ENCODE assay signal across 28 mouse cellular contexts in the genomic region with DNA sequence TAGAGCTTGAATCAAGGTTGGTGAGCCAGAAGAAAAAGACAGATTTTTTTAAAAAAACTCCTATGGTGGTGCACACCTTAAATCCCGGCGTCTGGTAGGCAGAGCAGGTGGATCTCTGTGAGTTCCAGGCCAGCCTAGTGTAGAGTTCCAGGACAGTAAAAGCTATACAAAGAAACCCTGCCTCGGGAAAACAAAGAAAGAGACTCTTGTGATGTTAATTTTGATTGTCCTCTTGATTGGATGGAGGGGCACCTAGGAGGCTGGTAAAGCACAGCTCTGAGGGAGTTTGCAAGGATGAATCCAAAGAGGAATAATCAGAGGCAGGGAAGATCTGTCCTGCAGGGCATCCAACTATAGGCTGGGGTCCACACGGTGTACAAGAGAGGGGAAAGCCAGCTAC. TPM values are rescaled to one million over a fixed set of nuclear protein-coding genes. Genes with fewer than 3 reads are reported as not detected.
DNase-seq lines count a peak whose midpoint lies in the region; ATAC-seq lines count a peak whose summit lies in the region.
"Had no signal": no experiment of that assay in that cellular context is flagged by ENCODE, and none has a peak within 500 bp of the region (broad histone marks: within the 10 kb centered on the region; RNA-seq: fewer than 3 reads in every experiment).

No protein-coding gene starts in this region.

- no peak overlapping the region for H3K4me3 ChIP-seq in limb, embryonic 11.5 days (ENCODE audit: low read depth, low read length)
- H3K4me3 ChIP-seq in limb, embryonic 10.5 days, result no peak overlapping the region
- no peak overlapping the region for H3K4me3 ChIP-seq in midbrain, embryonic 15.5 days
- no peak overlapping the region for H3K4me3 ChIP-seq in midbrain, embryonic 14.5 days (replicated peaks; ENCODE audit: low read depth, low read length)
- no peak overlapping the region for H3K4me3 ChIP-seq in forebrain, embryonic 16.5 days (replicated peaks; ENCODE audit: low read length)
- H3K4me3 ChIP-seq: embryonic facial prominence, embryonic 12.5 days; heart, embryonic 12.5 days; hindbrain, embryonic 15.5 days; kidney, embryonic 15.5 days; megakaryocyte, embryonic 14.5 days had no signal

- WGBS in limb, embryonic 11.5 days, result 57% methylated on average over 4 of the region's 4 CpGs
- WGBS in limb, embryonic 10.5 days, result 54% methylated on average over 4 of the region's 4 CpGs
- WGBS in midbrain, embryonic 15.5 days, result 21% methylated on average over 4 of the region's 4 CpGs
- 21% methylated on average over 4 of the region's 4 CpGs for WGBS in midbrain, embryonic 14.5 days
- 18% methylated on average over 4 of the region's 4 CpGs for WGBS in forebrain, embryonic 16.5 days

- no peak overlapping the region for H3K27ac ChIP-seq in limb, embryonic 11.5 days (replicated peaks; ENCODE audit: low read depth, low read length)
- H3K27ac ChIP-seq in limb, embryonic 10.5 days, result no peak overlapping the region
- 0 out of 2 replicates have a peak overlapping the region, but pooled peaks have one; percentile 29 for H3K27ac ChIP-seq in midbrain, embryonic 15.5 days
- H3K27ac ChIP-seq in midbrain, embryonic 14.5 days (replicated peaks; ENCODE audit: low read depth, low read length), result no peak overlapping the region
- H3K27ac ChIP-seq in forebrain, embryonic 16.5 days (ENCODE audit: low read length), result no peak overlapping the region
- H3K27ac ChIP-seq: embryonic facial prominence, embryonic 12.5 days; hindbrain, embryonic 15.5 days; kidney, embryonic 15.5 days; liver, embryonic 14.5 days had no signal

- no peak overlapping the region for H3K9ac ChIP-seq in limb, embryonic 11.5 days (ENCODE audit: low read length)
- no peak overlapping the region for H3K9ac ChIP-seq in midbrain, embryonic 15.5 days
- no peak overlapping the region for H3K9ac ChIP-seq in midbrain, embryonic 14.5 days (replicated peaks; ENCODE audit: low read length)
- no peak overlapping the region for H3K9ac ChIP-seq in forebrain, embryonic 16.5 days (replicated peaks; ENCODE audit: low read depth, low read length)
- H3K9ac ChIP-seq: embryonic facial prominence, embryonic 12.5 days; heart, embryonic 12.5 days; hindbrain, embryonic 15.5 days; kidney, embryonic 15.5 days; liver, embryonic 14.5 days; lung, embryonic 14.5 days had no signal

- H3K4me1 ChIP-seq in limb, embryonic 11.5 days (ENCODE audit: control insufficient read depth, insufficient read depth, low read length), result no peaks in the 10 kb centered on the region
- H3K4me1 ChIP-seq in limb, embryonic 10.5 days, result no peaks in the 10 kb centered on the region
- H3K4me1 ChIP-seq in midbrain, embryonic 15.5 days, result peaks cover 5% of the 10 kb centered on the region
- H3K4me1 ChIP-seq in midbrain, embryonic 14.5 days (ENCODE audit: control insufficient read depth, insufficient read depth, low read length), result peaks cover 9% of the 10 kb centered on the region
- no peaks in the 10 kb centered on the region for H3K4me1 ChIP-seq in forebrain, embryonic 16.5 days (replicated peaks; ENCODE audit: control insufficient read depth, insufficient read depth, low read length)
- H3K4me1 ChIP-seq: embryonic facial prominence, embryonic 12.5 days; kidney, embryonic 15.5 days had no signal

- H3K36me3 ChIP-seq in limb, embryonic 11.5 days (ENCODE audit: control insufficient read depth, insufficient read depth, low read length), result no peaks in the 10 kb centered on the region
- H3K36me3 ChIP-seq in limb, embryonic 10.5 days, result peaks cover 9% of the 10 kb centered on the region
- no peaks in the 10 kb centered on the region for H3K36me3 ChIP-seq in midbrain, embryonic 15.5 days (replicated peaks)
- H3K36me3 ChIP-seq in midbrain, embryonic 14.5 days (ENCODE audit: control insufficient read depth, insufficient read depth, low read length), result no peaks in the 10 kb centered on the region
- H3K36me3 ChIP-seq in forebrain, embryonic 16.5 days (ENCODE audit: control insufficient read depth, insufficient read depth), result no peaks in the 10 kb centered on the region
- H3K36me3 ChIP-seq: embryonic facial prominence, embryonic 12.5 days; hindbrain, embryonic 15.5 days had no signal

- peak; percentile 16 for DNase-seq in limb, embryonic 11.5 days (ENCODE audit: low spot score)
- DNase-seq in limb, embryonic 10.5 days (ENCODE audit: low spot score), result no peak
- DNase-seq in midbrain, embryonic 14.5 days, result no peak
- peak; percentile 11 for DNase-seq in WW6 (ENCODE audit: low read depth, low spot score)
- DNase-seq: adrenal gland, adult 2 months; cerebellum, adult 11-12 months; cerebellum, postnatal 25 days; gastrocnemius, postnatal 25 days; heart, adult 18-20 months; heart, postnatal 10 days; kidney, adult 11 months; kidney, postnatal 36 days; lung, embryonic 14.5 days; right cerebral cortex, adult 18-20 months; right cerebral cortex, postnatal 4 days; thymus, postnatal 14 days had no signal

- no peak for ATAC-seq in limb, embryonic 11.5 days (ENCODE audit: insufficient number of reproducible peaks, low FRiP score, low TSS enrichment, low read depth)
- no peak for ATAC-seq in midbrain, embryonic 15.5 days (replicated peaks)
- no peak for ATAC-seq in midbrain, embryonic 14.5 days (ENCODE audit: low FRiP score, low TSS enrichment)
- ATAC-seq in megakaryocyte, adult 5-6 weeks (ENCODE audit: poor library complexity, severe bottlenecking), result no peak
- no peak for ATAC-seq in forebrain, embryonic 16.5 days

- no peaks in the 10 kb centered on the region for H3K9me3 ChIP-seq in limb, embryonic 11.5 days (ENCODE audit: control insufficient read depth, low read length)
- no peaks in the 10 kb centered on the region for H3K9me3 ChIP-seq in limb, embryonic 10.5 days (replicated peaks)
- no peaks in the 10 kb centered on the region for H3K9me3 ChIP-seq in midbrain, embryonic 15.5 days
- H3K9me3 ChIP-seq in midbrain, embryonic 14.5 days (ENCODE audit: control insufficient read depth, low read length), result no peaks in the 10 kb centered on the region
- no peaks in the 10 kb centered on the region for H3K9me3 ChIP-seq in forebrain, embryonic 16.5 days (ENCODE audit: control insufficient read depth, low read length)
- H3K9me3 ChIP-seq: embryonic facial prominence, embryonic 12.5 days; hindbrain, embryonic 15.5 days; kidney, embryonic 15.5 days; megakaryocyte, embryonic 14.5 days had no signal

- no peaks in the 10 kb centered on the region for H3K27me3 ChIP-seq in limb, embryonic 11.5 days (ENCODE audit: control insufficient read depth, insufficient read depth, low read length)
- H3K27me3 ChIP-seq in limb, embryonic 10.5 days (ENCODE audit: low read depth, poor library complexity, severe bottlenecking), result no peaks in the 10 kb centered on the region
- no peaks in the 10 kb centered on the region for H3K27me3 ChIP-seq in midbrain, embryonic 15.5 days (replicated peaks)
- H3K27me3 ChIP-seq in midbrain, embryonic 14.5 days (ENCODE audit: control insufficient read depth, insufficient read depth, low read length), result no peaks in the 10 kb centered on the region
- 0 out of 2 replicates have a peak, but pooled peaks cover 2% of the 10 kb centered on the region for H3K27me3 ChIP-seq in forebrain, embryonic 16.5 days (replicated peaks; ENCODE audit: control insufficient read depth, insufficient read depth, low read length)
- H3K27me3 ChIP-seq: embryonic facial prominence, embryonic 12.5 days; heart, embryonic 12.5 days; hindbrain, embryonic 15.5 days; kidney, embryonic 15.5 days; megakaryocyte, embryonic 14.5 days had no signal

- H3K4me2 ChIP-seq in limb, embryonic 11.5 days (ENCODE audit: low read depth, severe bottlenecking), result no peak overlapping the region
- H3K4me2 ChIP-seq in midbrain, embryonic 15.5 days, result no peak overlapping the region
- no peak overlapping the region for H3K4me2 ChIP-seq in midbrain, embryonic 14.5 days (ENCODE audit: low read length)
- H3K4me2 ChIP-seq in forebrain, embryonic 16.5 days (ENCODE audit: low read length), result no peak overlapping the region
- H3K4me2 ChIP-seq: embryonic facial prominence, embryonic 12.5 days; heart, embryonic 12.5 days; hindbrain, embryonic 15.5 days; kidney, embryonic 15.5 days; lung, embryonic 14.5 days had no signal

RNA-seq across cellular contexts. Expression of a gene that starts 56.0 kb away (rescaled TPM):
- not detected in 2 replicates for polyA plus RNA-seq in limb, embryonic 11.5 days (2014; fragmentation: Nextera tagmentation; extraction: Ambion mirVana)
- not detected in 2 replicates for polyA plus RNA-seq in limb, embryonic 10.5 days (2016; fragmentation: Nextera tagmentation; extraction: Ambion mirVana)
- 0.08 TPM in 1 of 2 replicates, not detected in the other for polyA plus RNA-seq in midbrain, embryonic 15.5 days (2015; fragmentation: Nextera tagmentation; extraction: Ambion mirVana)
- not detected in 2 replicates for polyA plus RNA-seq in midbrain, embryonic 14.5 days (2014; fragmentation: Nextera tagmentation; extraction: Ambion mirVana)
- 0.16 TPM in 1 of 2 replicates, not detected in the other for total RNA-seq in megakaryocyte, adult 5-6 weeks (2015)
- total RNA-seq in megakaryocyte, adult 5-6 weeks (2017), result 0.33 and 0.37 TPM in 2 replicates
- polyA plus RNA-seq in forebrain, embryonic 16.5 days (2015; fragmentation: Nextera tagmentation; extraction: Ambion mirVana), result not detected in 2 replicates
- total RNA-seq: gastrocnemius, postnatal 25 days had no signal
- polyA plus RNA-seq: C2C12; embryonic facial prominence, embryonic 12.5 days; forebrain, embryonic 11.5 days; hindbrain, embryonic 15.5 days; neural tube, embryonic 14.5 days had no signal

RNA-seq across cellular contexts. Expression of a gene that starts 56.6 kb away (rescaled TPM):
- 107 and 120 TPM in 2 replicates for polyA plus RNA-seq in limb, embryonic 11.5 days (2014; fragmentation: Nextera tagmentation; extraction: Ambion mirVana)
- polyA plus RNA-seq in limb, embryonic 10.5 days (2016; fragmentation: Nextera tagmentation; extraction: Ambion mirVana), result 105 and 122 TPM in 2 replicates
- polyA plus RNA-seq in midbrain, embryonic 15.5 days (2015; fragmentation: Nextera tagmentation; extraction: Ambion mirVana), result 74.4 and 80.1 TPM in 2 replicates
- 88.3 and 116 TPM in 2 replicates for polyA plus RNA-seq in midbrain, embryonic 14.5 days (2014; fragmentation: Nextera tagmentation; extraction: Ambion mirVana)
- 42.5 and 51.8 TPM in 2 replicates for total RNA-seq in megakaryocyte, adult 5-6 weeks (2015)
- total RNA-seq in megakaryocyte, adult 5-6 weeks (2017), result 61.1 and 62.3 TPM in 2 replicates
- 74.1 and 91.8 TPM in 2 replicates for polyA plus RNA-seq in forebrain, embryonic 16.5 days (2015; fragmentation: Nextera tagmentation; extraction: Ambion mirVana)

Comparison
In these comparisons a context has a peak if more than half of its experiments do, and no peak if none do; other contexts are left out.
1. DNase-seq: peak in limb, embryonic 11.5 days (single experiment) and WW6 (single experiment); none in limb, embryonic 10.5 days (single experiment) and midbrain, embryonic 14.5 days (single experiment).